Mouse (Mus musculus) megakaryocyte-erythroid progenitor cell, adult 5-6 weeks (primary cell): ENCODE data around the gene Bcdin3d. TPM values are rescaled to one million over a fixed set of nuclear protein-coding genes. Genes with fewer than 3 reads are reported as not detected.

Experiments used
- ATAC-seq: replicated peaks from 2 replicates; pipeline ENCODE4 v1.8.0; 2016; ENCODE audit warnings: mild to moderate bottlenecking, inconsistent platforms; ENCODE audit not compliant: severe bottlenecking, poor library complexity, low FRiP score, low TSS enrichment
- total RNA-seq, 2 experiments: library from RNA; stranded (forward) in 1 of 2; stranded (reverse) in 1 of 2; fragments of 200-1000, 215-1000 nt in 1 of 2; fragments of >200 nt in 1 of 2; fragmentation: Nextera tagmentation in 1 of 2; gene quantifications; 2 replicates each; pipeline ENCODE4 v1.2.3; 2014 to 2017

The Bcdin3d gene
- total RNA-seq, 2 experiments from 2014 or later, result 6.5 to 6.6 TPM

- ATAC-seq, result no peak
Measured at GRCm38 (mm10) chr15:99475814-99476213, 1.3 kb upstream of the Bcdin3d start.

- ATAC-seq, result peak; percentile 47
Measured at GRCm38 (mm10) chr15:99473801-99474575, 542 bp downstream of the Bcdin3d start.

- no peak for ATAC-seq
Measured at GRCm38 (mm10) chr15:99472972-99473371, 1.6 kb downstream of the Bcdin3d start.

- ATAC-seq, result no peak
Measured at GRCm38 (mm10) chr15:99471677-99472063, 2.9 kb downstream of the Bcdin3d start.

- no peak for ATAC-seq
Measured at GRCm38 (mm10) chr15:99470971-99471676, 3.4 kb downstream of the Bcdin3d start.

GRCm38 (mm10) chr15:99470224-99470761 is 4.2 kb downstream of the Bcdin3d start:
- ATAC-seq, result no peak

- ATAC-seq, result no peak
Measured at GRCm38 (mm10) chr15:99469736-99470135, 4.8 kb downstream of the Bcdin3d start.

GRCm38 (mm10) chr15:99469067-99469466 is 5.5 kb downstream of the Bcdin3d start:
- ATAC-seq, result peak; percentile 46

- no peak for ATAC-seq
Measured at GRCm38 (mm10) chr15:99463194-99463593, 11.3 kb downstream of the Bcdin3d start.

- ATAC-seq, result peak; percentile 99
Measured at GRCm38 (mm10) chr15:99457606-99458401, 16.7 kb downstream of the Bcdin3d start, which contains the start of gene Nckap5l. TSS of gene Nckap5l (minus strand) at chr15:99457748.

- 0 out of 2 replicates have a peak, but pooled peaks have one; percentile 32 for ATAC-seq
Measured at GRCm38 (mm10) chr15:99456963-99457605, 17.4 kb downstream of the Bcdin3d start.

- no peak for ATAC-seq
Measured at GRCm38 (mm10) chr15:99456338-99456962, 18.1 kb downstream of the Bcdin3d start.

GRCm38 (mm10) chr15:99455415-99455814 is 19.1 kb downstream of the Bcdin3d start:
- ATAC-seq, result no peak

GRCm38 (mm10) chr15:99454585-99455279 is 19.8 kb downstream of the Bcdin3d start:
- ATAC-seq, result no peak

- ATAC-seq, result no peak
Measured at GRCm38 (mm10) chr15:99453153-99453900, 21.2 kb downstream of the Bcdin3d start.

- peak; percentile 77 for ATAC-seq
Measured at GRCm38 (mm10) chr15:99449751-99450280, 24.7 kb downstream of the Bcdin3d start.

- peak; percentile 72 for ATAC-seq
Measured at GRCm38 (mm10) chr15:99449131-99449750, 25.3 kb downstream of the Bcdin3d start.
